Mouse (Mus musculus): ENCODE measurements around the gene Taf1a.

- TF ChIP-seq CTCF (IDR thresholded peaks at IDR 0.05; ENCODE audit: low read depth, low read length): no peak
- no peak for TF ChIP-seq TAL1 (conservative IDR thresholded peaks at IDR 0.05; ENCODE audit: low read depth, low read length)
Measured at GRCm38 (mm10) chr1:183345817-183346195, 43.0 kb upstream of the Taf1a start.
